Mouse (Mus musculus): ENCODE data around the gene Ccdc169. TPM values are rescaled to one million over a fixed set of nuclear protein-coding genes. Genes with fewer than 3 reads are reported as not detected.

Ccdc169 gene
- polyA plus RNA-seq, 1 experiment from 2014 or later, result not detected

- no peak overlapping the region for H3K9ac ChIP-seq (replicated peaks; ENCODE audit: low read depth)
- no peak overlapping the region for H3K27ac ChIP-seq (ENCODE audit: low read length)
- no peak for ATAC-seq
- H3K9me3 ChIP-seq (ENCODE audit: low read length), result no peaks in the 10 kb centered on the region
- no peaks in the 10 kb centered on the region for H3K4me1 ChIP-seq (ENCODE audit: insufficient read depth, low read depth, low read length)
- 77% methylated on average over 2 of the region's 2 CpGs for WGBS
- H3K36me3 ChIP-seq (ENCODE audit: insufficient read depth, low read length), result no peaks in the 10 kb centered on the region
- TF ChIP-seq CTCF (IDR thresholded peaks at IDR 0.05) (no peak), EP300 (IDR thresholded peaks at IDR 0.05) (no peak)
- H3K4me2 ChIP-seq (replicated peaks; ENCODE audit: low read depth, low read length), result no peak overlapping the region
- no peaks in the 10 kb centered on the region for H3K27me3 ChIP-seq (replicated peaks; ENCODE audit: insufficient read depth, low read length)
- DNase-seq (ENCODE audit: low spot score), result no peak
- H3K4me3 ChIP-seq (ENCODE audit: low read depth, low read length), result no peak overlapping the region
Observed at GRCm38 (mm10) chr3:55147156-55147555, 10.0 kb downstream of the Ccdc169 start.

- TF ChIP-seq EP300 (IDR thresholded peaks at IDR 0.05) (no peak), CTCF (IDR thresholded peaks at IDR 0.05) (no peak)
- DNase-seq (ENCODE audit: low spot score), result no peak
- H3K27me3 ChIP-seq (replicated peaks; ENCODE audit: insufficient read depth, low read length), result no peaks in the 10 kb centered on the region
- no peak overlapping the region for H3K9ac ChIP-seq (replicated peaks; ENCODE audit: low read depth)
- no peaks in the 10 kb centered on the region for H3K4me1 ChIP-seq (ENCODE audit: insufficient read depth, low read depth, low read length)
- WGBS, result 47% methylated on average over 3 of the region's 3 CpGs
- no peaks in the 10 kb centered on the region for H3K36me3 ChIP-seq (ENCODE audit: insufficient read depth, low read length)
- ATAC-seq, result no peak
- no peaks in the 10 kb centered on the region for H3K9me3 ChIP-seq (ENCODE audit: low read length)
- no peak overlapping the region for H3K4me2 ChIP-seq (replicated peaks; ENCODE audit: low read depth, low read length)
- no peak overlapping the region for H3K27ac ChIP-seq (ENCODE audit: low read length)
- H3K4me3 ChIP-seq (ENCODE audit: low read depth, low read length), result no peak overlapping the region
Observed at GRCm38 (mm10) chr3:55148091-55148490, 11.0 kb downstream of the Ccdc169 start.

DNA sequence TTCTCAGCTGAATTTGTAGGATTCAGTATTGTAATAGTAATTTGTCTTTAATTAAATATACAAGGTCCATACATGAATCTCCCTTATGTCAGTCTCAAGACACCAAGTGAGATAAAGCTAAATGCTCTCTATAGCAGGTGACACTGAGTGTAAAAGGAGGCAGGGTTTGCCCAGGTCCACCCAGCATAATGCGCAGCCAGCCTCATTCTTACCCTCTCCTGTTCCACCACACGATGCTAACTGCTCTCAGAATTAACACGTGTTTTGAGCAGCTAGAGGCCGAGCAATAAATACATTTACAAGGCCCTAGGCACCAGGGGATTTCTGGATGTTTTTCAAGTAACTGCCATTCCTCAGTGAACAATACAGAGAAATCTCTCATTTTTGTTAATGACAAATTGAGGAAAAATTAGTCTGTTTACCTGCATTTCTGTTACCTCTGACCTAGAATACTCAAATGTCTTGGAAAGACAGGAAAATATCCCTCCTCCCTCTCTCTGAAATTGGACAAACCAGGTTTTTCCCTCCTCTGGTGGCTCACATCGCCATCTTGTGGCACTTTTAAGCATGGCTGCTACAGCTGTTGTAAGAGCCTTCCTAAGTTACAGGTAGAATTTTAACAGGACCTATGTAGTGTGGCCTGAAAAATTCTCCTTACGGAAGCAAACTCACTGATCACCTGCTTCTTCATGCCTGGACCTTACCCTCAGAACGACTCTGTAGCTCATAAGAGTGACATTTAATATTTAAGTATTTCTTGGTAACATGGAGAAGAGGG, 14.7 kb downstream of the Ccdc169 start:
- Histone ChIP-seq H3K4me3 (ENCODE audit: low read depth, low read length) (no peak overlapping the region), H3K4me2 (replicated peaks; ENCODE audit: low read depth, low read length) (no peak overlapping the region), H3K27me3 (replicated peaks; ENCODE audit: insufficient read depth, low read length) (no peaks in the 10 kb centered on the region), H3K9ac (replicated peaks; ENCODE audit: low read depth) (no peak overlapping the region), H3K4me1 (ENCODE audit: insufficient read depth, low read depth, low read length) (no peaks in the 10 kb centered on the region), H3K9me3 (ENCODE audit: low read length) (no peaks in the 10 kb centered on the region), H3K27ac (ENCODE audit: low read length) (no peak overlapping the region), H3K36me3 (ENCODE audit: insufficient read depth, low read length) (no peaks in the 10 kb centered on the region)
- DNase-seq (ENCODE audit: low spot score), result peak; percentile 46
- ATAC-seq, result no peak
- WGBS, result 48% methylated on average over 7 of the region's 7 CpGs
- no peak for TF ChIP-seq EP300 (IDR thresholded peaks at IDR 0.05)
- peak; percentile 76 for TF ChIP-seq CTCF (IDR thresholded peaks at IDR 0.05)

GRCm38 (mm10) chr3:55152673-55153334, 15.7 kb downstream of the Ccdc169 start:
- no peak for TF ChIP-seq EP300 (IDR thresholded peaks at IDR 0.05)
- peak; percentile 61 for TF ChIP-seq CTCF (IDR thresholded peaks at IDR 0.05)
- H3K27ac ChIP-seq (ENCODE audit: low read length), result no peak overlapping the region
- no peaks in the 10 kb centered on the region for H3K27me3 ChIP-seq (replicated peaks; ENCODE audit: insufficient read depth, low read length)
- no peaks in the 10 kb centered on the region for H3K4me1 ChIP-seq (ENCODE audit: insufficient read depth, low read depth, low read length)
- H3K36me3 ChIP-seq (ENCODE audit: insufficient read depth, low read length), result no peaks in the 10 kb centered on the region
- ATAC-seq (no peak), DNase-seq (ENCODE audit: low spot score) (peak; percentile 71)
- WGBS, result 57% methylated on average over 6 of the region's 6 CpGs
- no peak overlapping the region for H3K4me3 ChIP-seq (ENCODE audit: low read depth, low read length)
- no peaks in the 10 kb centered on the region for H3K9me3 ChIP-seq (ENCODE audit: low read length)
- H3K9ac ChIP-seq (replicated peaks; ENCODE audit: low read depth), result no peak overlapping the region
- H3K4me2 ChIP-seq (replicated peaks; ENCODE audit: low read depth, low read length), result no peak overlapping the region

DNA sequence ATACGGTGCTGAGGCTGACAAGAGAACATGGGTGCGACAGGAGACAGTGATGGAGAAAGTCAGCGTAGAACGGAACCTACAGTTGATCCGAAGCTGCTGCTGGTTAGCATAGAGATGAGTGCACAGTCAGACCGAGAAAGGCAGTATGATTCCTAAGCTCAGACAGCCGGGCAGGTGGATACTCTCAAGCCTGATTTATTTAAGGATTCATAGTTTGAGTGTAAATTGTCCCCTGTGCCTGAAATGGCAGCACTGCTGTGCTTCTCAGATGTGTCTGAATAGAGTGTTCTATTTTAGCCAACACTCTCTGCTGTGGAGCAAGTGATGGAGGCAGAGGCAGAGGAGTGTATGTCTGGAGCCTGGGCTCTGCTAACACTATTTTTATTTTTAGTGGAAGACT, 17.0 kb downstream of the Ccdc169 start:
- ATAC-seq, result no peak
- Histone ChIP-seq H3K4me1 (ENCODE audit: insufficient read depth, low read depth, low read length) (no peaks in the 10 kb centered on the region), H3K9me3 (ENCODE audit: low read length) (no peaks in the 10 kb centered on the region), H3K4me2 (replicated peaks; ENCODE audit: low read depth, low read length) (no peak overlapping the region), H3K36me3 (ENCODE audit: insufficient read depth, low read length) (no peaks in the 10 kb centered on the region), H3K27me3 (replicated peaks; ENCODE audit: insufficient read depth, low read length) (no peaks in the 10 kb centered on the region), H3K9ac (replicated peaks; ENCODE audit: low read depth) (no peak overlapping the region), H3K4me3 (ENCODE audit: low read depth, low read length) (no peak overlapping the region), H3K27ac (ENCODE audit: low read length) (no peak overlapping the region)
- TF ChIP-seq CTCF (IDR thresholded peaks at IDR 0.05), result no peak
- TF ChIP-seq EP300 (IDR thresholded peaks at IDR 0.05), result no peak
- WGBS, result 85% methylated on average over 7 of the region's 7 CpGs
- DNase-seq (ENCODE audit: low spot score), result no peak

GRCm38 (mm10) chr3:55157413-55157812, 20.3 kb downstream of the Ccdc169 start:
- Histone ChIP-seq H3K4me2 (replicated peaks; ENCODE audit: low read depth, low read length) (no peak overlapping the region), H3K9me3 (ENCODE audit: low read length) (no peaks in the 10 kb centered on the region), H3K9ac (replicated peaks; ENCODE audit: low read depth) (no peak overlapping the region), H3K36me3 (ENCODE audit: insufficient read depth, low read length) (no peaks in the 10 kb centered on the region), H3K27me3 (replicated peaks; ENCODE audit: insufficient read depth, low read length) (no peaks in the 10 kb centered on the region), H3K27ac (ENCODE audit: low read length) (no peak overlapping the region), H3K4me1 (ENCODE audit: insufficient read depth, low read depth, low read length) (no peaks in the 10 kb centered on the region), H3K4me3 (ENCODE audit: low read depth, low read length) (no peak overlapping the region)
- ATAC-seq (no peak), DNase-seq (ENCODE audit: low spot score) (no peak)
- WGBS, result 47% methylated on average over 5 of the region's 5 CpGs
- TF ChIP-seq CTCF (IDR thresholded peaks at IDR 0.05) (no peak), EP300 (IDR thresholded peaks at IDR 0.05) (no peak)

Data from lung, postnatal 0 days (tissue).